Mouse (Mus musculus) neural tube, embryonic 11.5 days (tissue): ENCODE data around the gene Eif3b. TPM values are rescaled to one million over a fixed set of nuclear protein-coding genes. Genes with fewer than 3 reads are reported as not detected.

ENCODE experiments used
- ATAC-seq: fragments of 200-750 bp; cut with Nextera tagmentation; 2 replicates; pipeline ENCODE4 v1.8.0; 2017; ENCODE audit warnings: moderate number of reproducible peaks, mild to moderate bottlenecking, moderate TSS enrichment, moderate library complexity; ENCODE audit not compliant: insufficient read depth, low FRiP score, low TSS enrichment
- DNase-seq: peaks from one replicate; pipeline ENCODE4 v3.0.0-alpha.2; 2015; ENCODE audit warnings: low spot score
- H3K27ac ChIP-seq: fragments of 300-500 bp; sonication (generic); 2 replicates; pipeline ENCODE4 v1.5.1; 2014; ENCODE audit warnings: low read depth, mild to moderate bottlenecking, low read length
- H3K27me3 ChIP-seq: fragments of 300-500 bp; sonication (generic); 2 replicates; pipeline ENCODE4 v1.6.1; 2014; ENCODE audit warnings: mild to moderate bottlenecking, low read length, mixed read lengths; ENCODE audit not compliant: control insufficient read depth, insufficient read depth
- H3K36me3 ChIP-seq: fragments of 300-500 bp; sonication (generic); 2 replicates; pipeline ENCODE4 v1.6.1; 2014; ENCODE audit warnings: mild to moderate bottlenecking, low read length, moderate library complexity, mixed read lengths; ENCODE audit not compliant: control insufficient read depth, insufficient read depth
- H3K4me1 ChIP-seq: fragments of 300-500 bp; sonication (generic); 2 replicates; pipeline ENCODE4 v1.6.1; 2014; ENCODE audit warnings: low read length, mixed read lengths; ENCODE audit not compliant: control insufficient read depth, insufficient read depth
- H3K4me2 ChIP-seq: fragments of 300-500 bp; sonication (generic); 2 replicates; pipeline ENCODE4 v1.6.1; 2014; ENCODE audit warnings: low read depth, mild to moderate bottlenecking, moderate library complexity
- H3K4me3 ChIP-seq: fragments of 300-500 bp; sonication (generic); 2 replicates; pipeline ENCODE4 v1.5.1; 2014; ENCODE audit warnings: low read depth, low read length
- H3K9ac ChIP-seq: fragments of 300-500 bp; sonication (generic); 2 replicates; pipeline ENCODE4 v1.6.1; 2014; ENCODE audit warnings: mild to moderate bottlenecking, low read length
- H3K9me3 ChIP-seq: fragments of 300-500 bp; sonication (generic); 2 replicates; pipeline ENCODE4 v1.6.1; 2016; ENCODE audit warnings: low read length; ENCODE audit not compliant: control insufficient read depth
- WGBS: fragments of 180-500 bp; shearing (Covaris S2); extraction: QIAGEN DNeasy Blood & Tissue Kit; methylation state at CpG from one replicate; pipeline ENCODE4 v1.1.7; 2014; 5-methylcytosine and 5-hydroxymethylcytosine counted together
- polyA plus RNA-seq: library from polyadenylated mRNA; unstranded; fragments of >200 nt; fragmentation: Nextera tagmentation; extraction: Ambion mirVana; gene quantifications from 2 replicates; pipeline ENCODE4 v1.2.1, GENCODE M21; 2014

Gene Eif3b
- polyA plus RNA-seq, 1 experiment from 2014 or later: 198 TPM

- no peaks in the 10 kb centered on the region for H3K9me3 ChIP-seq
- H3K4me1 ChIP-seq: peaks cover 4% of the 10 kb centered on the region
- ATAC-seq: no peak
- peak overlapping the region; percentile 93 for H3K4me2 ChIP-seq
- WGBS: 60% methylated on average over 3 of the region's 3 CpGs
- no peaks in the 10 kb centered on the region for H3K36me3 ChIP-seq
- peak overlapping the region; percentile 65 for H3K4me3 ChIP-seq
- DNase-seq: no peak
- H3K27ac ChIP-seq: no peak overlapping the region
- no peaks in the 10 kb centered on the region for H3K27me3 ChIP-seq
- H3K9ac ChIP-seq: no peak overlapping the region
These were observed 29.5 kb upstream of the Eif3b start for GRCm38 (mm10) chr5:140389647-140390046.

- Histone ChIP-seq H3K36me3 (no peaks in the 10 kb centered on the region), H3K27me3 (no peaks in the 10 kb centered on the region), H3K9ac (no peak overlapping the region), H3K27ac (no peak overlapping the region), H3K9me3 (no peaks in the 10 kb centered on the region), H3K4me3 (no peak overlapping the region), H3K4me1 (peaks cover 4% of the 10 kb centered on the region), H3K4me2 (no peak overlapping the region)
- ATAC-seq (no peak), DNase-seq (no peak)
- 70% methylated on average over 1 of the region's 1 CpGs for WGBS
These were observed 27.7 kb upstream of the Eif3b start for GRCm38 (mm10) chr5:140391435-140391834.

- Histone ChIP-seq H3K4me3 (no peak overlapping the region), H3K27ac (no peak overlapping the region), H3K9me3 (no peaks in the 10 kb centered on the region), H3K4me1 (peaks cover 4% of the 10 kb centered on the region), H3K9ac (no peak overlapping the region), H3K4me2 (no peak overlapping the region), H3K27me3 (no peaks in the 10 kb centered on the region), H3K36me3 (no peaks in the 10 kb centered on the region)
- DNase-seq: no peak
- no peak for ATAC-seq
- WGBS: 92% methylated on average over 5 of the region's 5 CpGs
These were observed 27.1 kb upstream of the Eif3b start for GRCm38 (mm10) chr5:140391981-140392380.

- DNase-seq (no peak), ATAC-seq (no peak)
- Histone ChIP-seq H3K9me3 (no peaks in the 10 kb centered on the region), H3K27ac (no peak overlapping the region), H3K36me3 (no peaks in the 10 kb centered on the region), H3K4me1 (peaks cover 4% of the 10 kb centered on the region), H3K9ac (no peak overlapping the region), H3K27me3 (no peaks in the 10 kb centered on the region), H3K4me3 (no peak overlapping the region), H3K4me2 (no peak overlapping the region)
- WGBS: 93% methylated on average over 3 of the region's 3 CpGs
These were observed 26.4 kb upstream of the Eif3b start for GRCm38 (mm10) chr5:140392701-140393100.

- no peak overlapping the region for H3K4me3 ChIP-seq
- H3K27ac ChIP-seq: no peak overlapping the region
- ATAC-seq (no peak), DNase-seq (peak; percentile 28)
- H3K36me3 ChIP-seq: no peaks in the 10 kb centered on the region
- H3K27me3 ChIP-seq: no peaks in the 10 kb centered on the region
- no peaks in the 10 kb centered on the region for H3K4me1 ChIP-seq
- 72% methylated on average over 8 of the region's 8 CpGs for WGBS
- no peak overlapping the region for H3K9ac ChIP-seq
- no peak overlapping the region for H3K4me2 ChIP-seq
- H3K9me3 ChIP-seq: no peaks in the 10 kb centered on the region
These were observed 22.8 kb upstream of the Eif3b start for GRCm38 (mm10) chr5:140396166-140396940.

- no peaks in the 10 kb centered on the region for H3K9me3 ChIP-seq
- no peak overlapping the region for H3K4me3 ChIP-seq
- WGBS: 85% methylated on average over 4 of the region's 4 CpGs
- no peaks in the 10 kb centered on the region for H3K27me3 ChIP-seq
- H3K36me3 ChIP-seq: no peaks in the 10 kb centered on the region
- no peak overlapping the region for H3K4me2 ChIP-seq
- H3K9ac ChIP-seq: no peak overlapping the region
- no peak overlapping the region for H3K27ac ChIP-seq
- ATAC-seq (no peak), DNase-seq (no peak)
- H3K4me1 ChIP-seq: no peaks in the 10 kb centered on the region
These were observed 16.4 kb upstream of the Eif3b start for GRCm38 (mm10) chr5:140402640-140403270.

- DNase-seq (no peak), ATAC-seq (no peak)
- Histone ChIP-seq H3K4me2 (no peak overlapping the region), H3K4me3 (no peak overlapping the region), H3K9ac (no peak overlapping the region), H3K36me3 (no peaks in the 10 kb centered on the region), H3K9me3 (no peaks in the 10 kb centered on the region), H3K27me3 (no peaks in the 10 kb centered on the region), H3K27ac (no peak overlapping the region), H3K4me1 (no peaks in the 10 kb centered on the region)
- WGBS: 73% methylated on average over 6 of the region's 6 CpGs
These were observed 14.0 kb upstream of the Eif3b start for GRCm38 (mm10) chr5:140405126-140405525.

GRCm38 (mm10) chr5:140406666-140407065 is 12.5 kb upstream of the Eif3b start:
- Histone ChIP-seq H3K27ac (no peak overlapping the region), H3K4me2 (no peak overlapping the region), H3K36me3 (no peaks in the 10 kb centered on the region), H3K27me3 (no peaks in the 10 kb centered on the region), H3K9ac (no peak overlapping the region), H3K4me3 (no peak overlapping the region), H3K9me3 (no peaks in the 10 kb centered on the region), H3K4me1 (no peaks in the 10 kb centered on the region)
- 76% methylated on average over 6 of the region's 6 CpGs for WGBS
- no peak for DNase-seq
- no peak for ATAC-seq

- H3K4me1 ChIP-seq: no peaks in the 10 kb centered on the region
- no peak overlapping the region for H3K27ac ChIP-seq
- H3K9me3 ChIP-seq: no peaks in the 10 kb centered on the region
- no peak overlapping the region for H3K4me3 ChIP-seq
- no peak for DNase-seq
- ATAC-seq: no peak
- no peak overlapping the region for H3K4me2 ChIP-seq
- no peaks in the 10 kb centered on the region for H3K27me3 ChIP-seq
- no peak overlapping the region for H3K9ac ChIP-seq
- no peaks in the 10 kb centered on the region for H3K36me3 ChIP-seq
These were observed 10.3 kb upstream of the Eif3b start for GRCm38 (mm10) chr5:140408801-140409200.
